Mouse (Mus musculus) frontal cortex, postnatal 10 days (tissue): ENCODE data around the gene Ppp1r12c.
A peak's percentile ranks its signal among the peaks of the same experiment; 100 is the strongest.

Source experiments
- DNase-seq, 2 experiments: peaks; one replicate each; pipeline ENCODE4 v3.0.0; 2022; ENCODE audit warnings: low spot score in 2 of 2, mixed read lengths in 1 of 2

The Ppp1r12c gene

GRCm38 (mm10) chr7:4516332-4517050, 15.0 kb upstream of the Ppp1r12c start, which contains the start of gene Tnnt1:
Gene Tnnt1, minus strand, starts transcription at chr7:4516382.
- DNase-seq = no peak

- no peak for DNase-seq
Measured at GRCm38 (mm10) chr7:4515853-4516252, 14.4 kb upstream of the Ppp1r12c start.

- DNase-seq = no peak
Measured at GRCm38 (mm10) chr7:4513829-4514712, 12.6 kb upstream of the Ppp1r12c start.

GRCm38 (mm10) chr7:4513236-4513635, 11.8 kb upstream of the Ppp1r12c start:
- DNase-seq = no peak

- DNase-seq = no peak
Measured at GRCm38 (mm10) chr7:4511489-4512224, 10.2 kb upstream of the Ppp1r12c start.

GRCm38 (mm10) chr7:4509863-4510608, 8.6 kb upstream of the Ppp1r12c start:
- DNase-seq = peak in 1 of 2 experiments; percentile 63

GRCm38 (mm10) chr7:4508739-4509116, 7.2 kb upstream of the Ppp1r12c start:
- DNase-seq = no peak

- no peak for DNase-seq
Measured at GRCm38 (mm10) chr7:4508062-4508738, 6.7 kb upstream of the Ppp1r12c start.

- DNase-seq = no peak
Measured at GRCm38 (mm10) chr7:4507220-4507619, 5.7 kb upstream of the Ppp1r12c start.

- no peak for DNase-seq
Measured at GRCm38 (mm10) chr7:4504646-4505435, 3.4 kb upstream of the Ppp1r12c start.

- DNase-seq = no peak
Measured at GRCm38 (mm10) chr7:4503858-4504257, 2.4 kb upstream of the Ppp1r12c start.

GRCm38 (mm10) chr7:4503100-4503499, 1.6 kb upstream of the Ppp1r12c start:
- no peak for DNase-seq

- DNase-seq = no peak
Measured at GRCm38 (mm10) chr7:4502421-4503090, 1.1 kb upstream of the Ppp1r12c start.

- DNase-seq = peak; percentile 43 to 61
Measured at GRCm38 (mm10) chr7:4500892-4501471, 498 bp downstream of the Ppp1r12c start.

GRCm38 (mm10) chr7:4499034-4499433, 2.4 kb downstream of the Ppp1r12c start:
- DNase-seq = no peak

- DNase-seq = peak; percentile 43 to 60
Measured at GRCm38 (mm10) chr7:4498251-4498650, 3.2 kb downstream of the Ppp1r12c start.

GRCm38 (mm10) chr7:4497271-4497903, 4.1 kb downstream of the Ppp1r12c start:
- no peak for DNase-seq

GRCm38 (mm10) chr7:4496468-4496867, 5.0 kb downstream of the Ppp1r12c start:
- DNase-seq = no peak

- DNase-seq = no peak
Measured at GRCm38 (mm10) chr7:4493991-4494390, 7.5 kb downstream of the Ppp1r12c start.
